Mouse (Mus musculus) frontal cortex, postnatal 36 days (tissue): ENCODE measurements around the gene H2-DMb2.

Experiments
- DNase-seq, 2 experiments: peaks; one replicate each; pipeline ENCODE4 v3.0.0; 2022; ENCODE audit warnings: low spot score in 2 of 2

H2-DMb2 gene

DNA sequence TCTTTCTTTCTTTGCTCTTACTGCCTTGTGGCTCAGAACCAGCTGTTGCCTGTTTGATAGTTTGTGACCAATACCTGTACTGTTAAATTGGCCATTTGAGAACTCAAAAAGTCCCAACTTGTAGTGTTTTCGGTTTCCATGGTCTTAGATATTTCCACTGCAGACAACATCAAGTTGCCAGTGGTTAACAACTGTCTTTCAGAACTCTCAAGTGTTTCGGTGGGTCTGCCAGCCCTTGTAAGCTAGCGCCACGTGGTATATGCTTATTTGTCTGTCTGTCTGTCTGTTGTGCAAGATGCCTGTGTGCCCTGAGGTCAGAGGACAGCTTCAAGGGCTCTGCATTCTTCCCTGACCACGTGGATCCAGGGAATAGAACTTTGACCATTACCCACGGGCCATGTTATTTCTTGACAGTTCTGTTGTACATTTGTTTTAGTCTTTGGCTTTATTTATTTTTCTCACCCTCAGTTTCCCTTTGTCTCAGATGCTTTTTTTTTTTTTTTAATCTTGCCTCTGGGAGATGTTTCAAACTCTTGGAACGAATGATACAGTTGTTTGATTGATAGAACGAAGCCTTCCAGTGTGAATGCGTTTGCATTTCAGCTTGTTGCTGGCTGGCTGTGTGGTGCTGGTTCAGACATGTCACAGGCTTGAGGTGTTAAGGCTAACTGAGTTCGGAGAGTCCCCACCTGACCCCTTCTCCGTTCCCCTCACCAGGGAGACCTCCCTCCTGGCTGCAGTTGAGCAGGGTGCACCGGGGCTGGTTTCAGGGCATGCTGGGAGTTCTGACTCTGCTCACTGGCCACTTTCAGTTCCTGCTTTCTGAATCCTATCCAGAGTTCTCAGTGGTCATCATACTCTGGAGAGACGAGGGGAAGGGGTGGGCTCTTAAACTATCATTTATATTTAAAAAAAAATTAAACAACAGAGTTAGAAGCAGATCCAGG is 37.1 kb downstream of the H2-DMb2 start:
- no peak for DNase-seq

DNA sequence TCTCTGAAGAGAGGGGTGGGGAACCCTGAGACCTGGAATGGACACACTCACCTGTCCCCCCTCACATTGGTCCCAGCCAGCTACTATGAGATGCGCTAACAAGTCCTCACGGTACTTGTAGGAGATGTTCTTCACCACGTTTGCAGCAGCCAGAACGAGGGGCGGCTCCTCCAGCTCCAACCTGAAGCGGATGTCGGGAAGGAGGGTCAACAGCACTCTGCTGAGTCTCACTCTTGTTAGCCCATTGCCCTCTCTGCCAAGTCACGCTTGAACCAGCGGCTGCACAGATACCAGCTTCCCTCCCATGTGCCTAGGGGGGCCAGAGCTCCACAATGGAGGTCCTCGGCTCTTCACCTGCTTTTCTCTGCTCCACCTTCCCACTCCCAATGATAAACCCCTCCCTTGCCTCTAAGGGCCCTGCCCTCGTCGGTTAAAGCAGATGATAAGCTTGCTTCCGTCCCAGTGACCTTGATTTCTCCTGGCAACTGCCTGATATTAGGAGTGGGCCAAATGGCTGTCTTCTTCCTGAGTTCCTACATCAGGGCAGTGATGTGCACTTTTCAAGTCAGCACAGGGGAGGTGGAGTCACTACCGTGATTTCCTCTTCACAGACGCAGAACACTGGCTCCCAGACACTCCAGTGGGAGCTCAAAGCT is 40.6 kb downstream of the H2-DMb2 start:
- no peak for DNase-seq

DNA sequence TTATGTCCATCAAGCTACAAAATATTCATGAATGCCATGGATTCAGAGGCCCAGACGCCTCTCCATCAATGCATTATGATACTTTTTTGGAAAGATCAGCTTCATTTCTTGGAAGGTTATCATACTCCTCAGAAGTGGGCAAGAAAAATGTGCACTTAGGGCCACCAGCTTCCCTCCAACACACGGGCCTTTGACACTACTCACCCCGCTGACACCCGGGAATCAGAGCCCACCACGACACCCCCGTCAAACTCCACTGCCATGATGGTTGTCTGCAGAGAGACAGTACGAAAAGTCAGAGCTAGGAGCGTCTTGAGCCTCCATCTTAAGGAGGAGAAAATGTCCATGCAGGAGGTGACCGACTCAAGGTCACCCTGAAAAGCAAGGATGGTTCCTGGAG is 42.4 kb downstream of the H2-DMb2 start:
- DNase-seq, result no peak

DNA sequence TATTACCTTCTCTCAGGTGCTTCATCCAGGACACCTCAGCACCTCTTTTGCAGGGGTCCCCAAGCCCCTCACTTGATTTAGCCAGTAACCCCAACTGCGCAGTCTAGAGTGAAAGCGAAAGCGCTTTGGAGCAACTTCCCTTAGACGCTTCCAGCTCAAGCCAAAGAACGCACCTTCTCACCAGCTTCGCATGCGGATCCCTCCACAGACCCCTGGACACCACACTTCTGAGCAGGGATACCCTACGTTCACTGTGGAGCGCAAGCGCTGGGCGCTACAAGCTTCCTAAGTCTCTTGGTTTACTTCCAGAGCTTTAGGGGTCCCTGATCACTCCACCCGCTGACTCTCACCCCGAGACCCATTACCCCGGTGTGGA is 43.8 kb downstream of the H2-DMb2 start:
- DNase-seq, result no peak

DNA sequence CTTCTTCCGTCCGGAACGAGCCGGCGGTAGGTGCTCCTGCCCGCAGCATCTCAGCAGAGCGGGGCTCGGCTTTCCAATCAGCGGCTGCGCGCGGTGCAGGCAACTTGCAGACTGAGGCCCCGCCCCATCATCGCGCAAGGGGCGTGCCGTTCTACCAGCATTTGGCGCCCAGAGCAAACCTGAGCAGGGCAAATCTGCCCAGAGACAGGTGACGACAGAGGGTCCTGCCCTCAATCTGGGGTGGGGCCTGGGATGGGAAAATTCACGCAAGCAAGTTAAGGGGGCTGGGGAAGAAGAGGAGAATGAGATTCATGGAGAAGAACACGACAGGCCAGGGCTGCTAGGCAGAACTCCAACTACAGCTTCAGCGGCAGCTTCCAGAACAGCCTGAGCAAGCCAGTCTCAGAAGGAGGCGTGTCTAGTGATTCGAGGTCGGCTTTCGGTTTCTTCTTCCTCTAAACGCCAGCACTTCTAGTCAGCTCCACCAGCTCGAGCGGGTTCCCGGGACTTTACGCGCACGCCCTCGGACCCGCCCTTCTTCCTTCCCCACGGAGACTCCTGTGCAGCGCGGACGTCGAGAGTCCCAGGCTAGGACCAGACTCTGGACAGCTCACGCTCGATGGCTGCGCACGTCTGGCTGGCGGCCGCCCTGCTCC is 44.3 kb downstream of the H2-DMb2 start, which contains the start of the genes Tap1 and Psmb9:
Gene Tap1, plus strand, starts transcription at position 293 of the 656 bp plus-strand sequence.
Gene Psmb9, minus strand, starts transcription at position 504 of the 656 bp plus-strand sequence.
- peak; percentile 94 to 95 for DNase-seq

DNA sequence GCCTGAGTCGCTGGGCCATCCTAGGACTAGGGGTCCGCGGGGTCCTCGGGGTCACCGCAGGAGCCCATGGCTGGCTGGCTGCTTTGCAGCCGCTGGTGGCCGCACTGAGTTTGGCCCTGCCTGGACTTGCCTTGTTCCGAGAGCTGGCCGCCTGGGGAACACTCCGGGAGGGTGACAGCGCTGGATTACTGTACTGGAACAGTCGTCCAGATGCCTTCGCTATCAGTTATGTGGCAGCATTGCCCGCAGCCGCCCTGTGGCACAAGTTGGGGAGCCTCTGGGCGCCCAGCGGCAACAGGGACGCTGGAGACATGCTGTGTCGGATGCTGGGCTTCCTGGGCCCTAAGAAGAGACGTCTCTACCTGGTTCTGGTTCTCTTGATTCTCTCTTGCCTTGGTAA is 44.9 kb downstream of the H2-DMb2 start:
- DNase-seq, result no peak

DNA sequence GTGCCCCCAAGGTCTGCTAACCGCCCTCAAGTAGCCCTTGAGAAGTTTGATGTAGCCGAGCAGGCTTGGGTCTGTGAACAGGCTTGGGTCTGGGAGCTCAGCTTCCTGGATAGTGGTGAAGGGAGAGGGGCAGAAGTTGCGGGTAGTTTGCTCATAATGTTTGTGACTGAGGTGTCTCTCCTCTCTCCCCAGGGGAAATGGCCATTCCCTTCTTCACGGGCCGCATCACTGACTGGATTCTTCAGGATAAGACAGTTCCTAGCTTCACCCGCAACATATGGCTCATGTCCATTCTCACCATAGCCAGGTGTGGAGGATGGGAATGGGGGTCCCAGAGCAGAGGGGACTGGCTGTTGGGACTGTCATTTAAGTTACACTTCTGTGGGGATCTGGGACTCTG is 45.9 kb downstream of the H2-DMb2 start:
- no peak for DNase-seq

DNA sequence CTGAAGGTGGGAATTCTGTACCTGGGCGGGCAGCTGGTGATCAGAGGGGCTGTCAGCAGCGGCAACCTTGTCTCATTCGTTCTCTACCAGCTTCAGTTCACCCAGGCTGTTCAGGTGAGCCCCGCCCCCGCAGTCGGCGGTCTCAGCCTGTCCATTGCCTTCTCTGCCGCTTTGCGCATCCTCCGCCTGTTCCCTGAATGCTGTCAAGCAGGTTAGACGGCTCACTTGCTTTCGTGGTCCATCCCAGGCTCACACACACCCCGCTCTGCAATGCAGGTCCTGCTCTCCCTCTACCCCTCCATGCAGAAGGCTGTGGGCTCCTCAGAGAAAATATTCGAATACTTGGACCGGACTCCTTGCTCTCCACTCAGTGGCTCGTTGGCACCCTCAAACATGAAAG is 49.7 kb downstream of the H2-DMb2 start:
- no peak for DNase-seq

DNA sequence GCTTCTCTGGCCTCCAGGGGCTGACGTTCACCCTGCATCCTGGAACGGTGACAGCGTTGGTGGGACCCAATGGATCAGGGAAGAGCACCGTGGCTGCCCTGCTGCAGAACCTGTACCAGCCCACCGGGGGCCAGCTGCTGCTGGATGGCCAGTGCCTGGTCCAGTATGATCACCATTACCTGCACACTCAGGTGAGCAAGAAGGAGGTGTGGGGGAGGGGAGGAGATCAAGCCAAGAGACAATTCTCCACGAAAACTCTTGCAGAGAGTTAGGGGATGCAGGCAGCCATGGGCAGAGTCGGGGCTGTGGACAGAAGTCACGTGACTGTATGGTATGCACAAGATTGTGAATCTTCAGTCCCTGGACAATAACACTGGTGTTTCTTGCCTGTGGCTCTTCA is 50.4 kb downstream of the H2-DMb2 start:
- DNase-seq, result no peak

DNA sequence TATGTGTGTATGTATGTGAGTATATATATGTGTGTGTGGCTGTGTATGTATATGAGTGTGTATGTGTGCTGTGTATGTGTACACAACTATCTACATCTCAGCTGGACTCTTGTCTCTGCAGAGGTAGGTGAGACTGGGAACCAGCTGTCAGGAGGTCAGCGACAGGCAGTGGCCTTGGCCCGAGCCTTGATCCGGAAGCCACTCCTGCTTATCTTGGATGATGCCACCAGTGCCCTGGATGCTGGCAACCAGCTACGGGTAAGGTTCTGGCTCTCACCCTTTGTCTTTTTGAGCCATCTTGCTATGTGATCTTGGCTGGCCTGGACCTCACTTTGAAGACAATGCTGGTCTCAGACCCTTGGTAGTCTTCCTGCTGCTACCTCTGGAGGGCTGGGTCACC is 51.6 kb downstream of the H2-DMb2 start:
- no peak for DNase-seq

DNA sequence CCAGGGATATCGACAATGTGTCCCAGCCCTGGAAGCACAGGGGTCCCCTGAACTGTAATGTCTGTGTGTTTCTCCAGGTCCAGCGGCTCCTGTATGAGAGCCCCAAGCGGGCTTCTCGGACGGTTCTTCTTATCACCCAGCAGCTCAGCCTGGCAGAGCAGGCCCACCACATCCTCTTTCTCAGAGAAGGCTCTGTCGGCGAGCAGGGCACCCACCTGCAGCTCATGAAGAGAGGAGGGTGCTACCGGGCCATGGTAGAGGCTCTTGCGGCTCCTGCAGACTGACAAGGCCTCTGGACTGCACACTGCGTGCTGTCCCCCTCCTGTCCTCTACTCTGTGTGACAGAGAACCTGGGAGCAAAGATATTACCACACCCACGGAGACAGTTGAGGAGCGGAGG is 53.4 kb downstream of the H2-DMb2 start:
- DNase-seq, result no peak

DNA sequence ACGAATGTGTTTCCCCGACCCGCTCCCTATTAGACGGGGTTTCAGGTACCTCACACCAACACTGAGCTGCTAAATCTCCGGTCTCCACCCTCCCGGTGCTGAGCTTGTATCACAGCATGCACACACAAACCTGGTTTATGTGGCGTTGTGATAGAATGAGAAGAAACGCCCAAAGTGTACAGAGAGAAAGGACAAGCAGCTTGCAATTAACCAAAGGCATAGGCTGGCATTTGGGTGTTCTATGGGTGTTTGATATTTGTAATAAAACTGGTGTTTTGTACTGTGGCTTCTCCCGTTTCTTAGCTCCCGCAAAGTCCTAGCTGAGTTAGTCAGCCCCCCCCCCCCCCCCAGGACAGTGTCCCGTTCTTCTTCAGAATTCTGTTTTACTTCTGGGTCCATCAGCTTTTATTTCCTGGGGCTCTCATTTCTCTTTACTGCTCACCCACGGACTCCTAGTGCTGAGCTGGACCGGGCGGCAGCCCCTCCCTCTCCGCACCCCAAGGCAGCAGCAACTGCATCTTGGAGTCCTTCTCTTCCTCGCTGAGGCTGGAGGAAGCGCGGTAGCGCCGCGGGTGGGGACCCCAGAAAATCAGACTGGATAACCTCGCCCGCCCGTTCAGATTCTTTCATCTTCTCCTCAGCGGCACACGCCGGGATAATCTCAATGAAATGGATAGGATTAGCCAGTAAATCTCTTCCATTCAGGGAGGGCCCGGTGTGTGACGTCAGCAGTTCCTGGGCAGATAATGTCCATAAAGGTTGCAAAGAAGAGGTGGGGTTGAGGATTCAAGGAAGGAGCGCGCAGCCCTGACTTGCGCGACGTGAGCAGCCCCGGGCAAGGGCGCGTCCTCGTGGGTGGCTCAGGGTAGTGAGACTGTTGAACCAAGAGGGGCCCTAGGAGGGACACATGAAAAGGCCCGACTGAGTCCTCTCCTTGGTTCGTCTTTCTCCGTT is 54.1 kb downstream of the H2-DMb2 start, which contains the start of gene Psmb8:
Gene Psmb8, plus strand, starts transcription at position 781 of the 954 bp plus-strand sequence.
- peak; percentile 82 to 87 for DNase-seq

DNA sequence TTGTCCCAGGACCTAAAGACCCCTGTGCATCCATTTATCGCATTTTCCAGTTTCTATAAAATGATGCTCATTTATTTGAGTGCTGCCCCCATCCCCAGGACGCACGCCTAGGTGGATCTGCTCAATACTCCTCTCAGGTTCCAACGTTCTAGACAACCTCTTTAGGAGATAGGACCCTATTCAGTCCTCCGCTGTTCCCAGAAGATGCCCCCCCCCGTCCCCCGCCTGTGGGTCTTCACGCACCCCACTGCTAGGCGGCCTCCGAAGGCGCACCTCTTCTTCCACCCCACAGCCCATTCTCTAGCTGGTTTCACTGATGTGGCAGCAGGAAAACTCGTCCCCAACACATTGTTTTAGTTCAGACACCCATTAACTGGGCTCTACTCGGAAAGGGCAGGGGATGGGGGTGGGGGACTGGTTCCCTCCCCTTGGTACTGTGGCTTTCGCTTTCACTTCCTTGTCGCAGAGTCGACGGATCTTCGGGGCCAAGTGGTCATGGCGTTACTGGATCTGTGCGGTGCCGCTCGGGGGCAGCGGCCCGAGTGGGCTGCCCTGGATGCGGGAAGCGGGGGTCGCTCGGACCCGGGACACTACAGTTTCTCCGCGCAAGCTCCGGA is 54.9 kb downstream of the H2-DMb2 start:
- DNase-seq, result no peak

DNA sequence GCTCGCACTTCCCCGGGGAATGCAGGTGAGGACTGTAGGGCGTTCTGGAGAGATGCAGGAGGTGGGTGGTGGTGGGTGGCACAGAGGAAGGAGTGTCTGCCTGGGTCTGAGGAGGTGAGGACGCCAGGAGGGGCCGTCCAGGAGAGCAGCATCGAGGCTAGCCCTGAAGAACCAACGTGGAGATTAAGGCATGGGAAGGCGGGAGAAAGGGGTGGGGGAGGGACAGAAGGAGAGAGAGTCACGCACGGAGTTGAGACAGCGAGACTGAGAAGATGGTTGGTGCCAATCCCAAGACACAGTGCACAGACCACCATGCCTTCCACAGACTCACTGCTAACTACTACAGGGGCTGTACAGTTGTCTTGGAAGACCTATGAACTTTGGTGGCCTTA is 55.4 kb downstream of the H2-DMb2 start:
- DNase-seq, result no peak

DNA sequence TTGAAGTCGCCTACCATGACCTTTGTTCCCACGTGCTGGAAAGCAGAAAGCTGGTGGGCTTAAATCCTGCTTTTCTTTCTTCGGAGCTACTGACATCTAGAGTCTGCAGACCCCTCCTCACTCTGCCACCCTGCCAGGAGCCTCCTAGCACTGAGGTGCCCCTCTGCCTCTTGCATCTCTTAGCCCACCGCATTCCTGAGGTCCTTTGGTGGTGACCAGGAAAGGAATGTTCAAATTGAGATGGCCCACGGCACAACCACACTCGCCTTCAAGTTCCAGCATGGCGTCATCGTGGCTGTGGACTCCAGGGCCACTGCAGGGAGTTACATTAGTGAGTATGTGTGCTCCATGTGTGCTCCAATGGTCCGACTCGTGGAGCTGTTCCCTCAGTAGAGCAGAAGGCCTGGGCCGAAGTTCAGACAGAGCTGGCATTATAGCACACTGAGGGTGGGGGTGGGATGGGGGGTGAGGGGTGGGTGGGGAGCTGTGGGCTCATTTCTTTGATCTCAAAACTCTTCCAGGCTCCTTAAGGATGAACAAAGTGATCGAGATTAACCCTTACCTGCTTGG is 56.0 kb downstream of the H2-DMb2 start:
- no peak for DNase-seq

DNA sequence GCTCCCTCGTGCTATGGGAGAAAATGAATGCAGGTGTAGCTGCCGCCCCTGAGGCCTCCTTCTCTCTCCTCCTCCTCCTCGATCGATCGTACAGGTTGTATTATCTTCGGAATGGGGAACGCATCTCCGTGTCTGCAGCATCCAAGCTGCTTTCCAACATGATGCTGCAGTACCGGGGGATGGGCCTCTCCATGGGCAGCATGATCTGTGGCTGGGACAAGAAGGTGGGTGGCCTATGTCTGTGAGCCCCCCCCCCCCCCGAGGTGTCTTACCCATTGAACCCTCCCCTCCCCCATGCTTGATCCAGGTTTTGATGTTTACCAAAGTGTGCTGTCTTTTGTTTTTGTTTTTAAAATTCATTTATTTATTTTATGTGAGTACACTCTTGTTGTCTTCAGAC is 56.9 kb downstream of the H2-DMb2 start:
- no peak for DNase-seq

DNA sequence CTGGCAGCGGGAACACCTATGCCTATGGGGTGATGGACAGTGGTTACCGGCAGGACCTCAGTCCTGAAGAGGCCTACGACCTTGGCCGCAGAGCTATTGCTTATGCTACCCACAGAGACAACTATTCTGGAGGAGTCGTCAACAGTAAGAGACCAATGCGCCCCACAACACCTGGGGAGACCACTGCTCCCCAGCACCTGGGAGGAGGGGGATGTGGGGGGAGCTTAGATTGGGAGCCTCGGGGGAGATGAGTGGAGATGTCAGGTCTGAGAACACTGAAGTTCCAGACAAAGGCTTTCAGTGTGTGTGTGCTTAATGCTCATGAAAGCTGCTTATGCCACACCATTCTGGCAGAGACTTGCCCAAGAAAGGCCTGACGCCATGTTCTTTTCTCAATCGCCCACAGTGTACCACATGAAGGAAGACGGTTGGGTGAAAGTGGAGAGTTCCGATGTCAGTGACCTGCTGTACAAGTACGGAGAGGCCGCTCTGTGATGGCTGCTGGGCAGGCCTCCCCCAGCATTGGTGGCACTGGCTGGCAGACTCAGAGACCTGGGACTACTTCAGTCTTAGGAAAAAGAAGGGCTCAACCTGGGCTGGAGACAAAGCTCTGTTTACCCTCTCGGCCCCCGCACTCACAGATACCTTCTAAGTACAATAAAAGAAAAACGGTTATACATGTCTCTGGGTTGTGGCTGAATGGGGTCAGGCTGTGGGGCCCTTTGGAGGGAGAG is 57.8 kb downstream of the H2-DMb2 start:
- no peak for DNase-seq
